Mouse (Mus musculus) embryo, embryonic 11.5 days (tissue): Measurements from ENCODE around the gene Scamp5.
"Not testable (repeated sequence)": the region's sequence is repeated elsewhere in the genome, so short reads cannot be mapped to it uniquely, and the experiment has no call there.

Source experiments
- DNase-seq: peaks from one replicate; pipeline ENCODE4 v3.0.0-alpha.2; 2012; ENCODE audit warnings: low read depth, low spot score

The Scamp5 gene

GRCm38 (mm10) chr9:57452624-57453462 is 15.0 kb downstream of the Scamp5 start:
- DNase-seq, result no peak

- no peak for DNase-seq
Observed at GRCm38 (mm10) chr9:57449715-57450114, 18.1 kb downstream of the Scamp5 start.

GRCm38 (mm10) chr9:57440620-57441019 is 27.2 kb downstream of the Scamp5 start:
- no peak for DNase-seq

GRCm38 (mm10) chr9:57439522-57440295 is 28.2 kb downstream of the Scamp5 start, which contains the start of gene Ppcdc:
Ppcdc (minus strand) TSS chr9:57440124.
- DNase-seq, result peak; percentile 90

- no peak for DNase-seq
Observed at GRCm38 (mm10) chr9:57439083-57439482, 28.8 kb downstream of the Scamp5 start.

- no peak for DNase-seq
Observed at GRCm38 (mm10) chr9:57437896-57438614, 29.8 kb downstream of the Scamp5 start.

- DNase-seq, result no peak
Observed at GRCm38 (mm10) chr9:57436166-57436565, 31.7 kb downstream of the Scamp5 start.

- DNase-seq, result no peak
Observed at GRCm38 (mm10) chr9:57434405-57435165, 33.3 kb downstream of the Scamp5 start.

- DNase-seq, result peak; percentile 58
Observed at GRCm38 (mm10) chr9:57433097-57434032, 34.5 kb downstream of the Scamp5 start.

GRCm38 (mm10) chr9:57432480-57432879 is 35.4 kb downstream of the Scamp5 start:
- DNase-seq, result no peak

- no peak for DNase-seq
Observed at GRCm38 (mm10) chr9:57431202-57431601, 36.7 kb downstream of the Scamp5 start.

- DNase-seq, result no peak
Observed at GRCm38 (mm10) chr9:57428391-57428790, 39.5 kb downstream of the Scamp5 start.

GRCm38 (mm10) chr9:57427937-57428336 is 39.9 kb downstream of the Scamp5 start:
- DNase-seq, result no peak

- not testable (repeated sequence) for DNase-seq
Observed at GRCm38 (mm10) chr9:57427123-57427522, 40.7 kb downstream of the Scamp5 start.

GRCm38 (mm10) chr9:57425116-57425515 is 42.7 kb downstream of the Scamp5 start:
- DNase-seq, result no peak

- no peak for DNase-seq
Observed at GRCm38 (mm10) chr9:57424066-57424465, 43.8 kb downstream of the Scamp5 start.

GRCm38 (mm10) chr9:57421688-57422111 is 46.2 kb downstream of the Scamp5 start:
- no peak for DNase-seq

GRCm38 (mm10) chr9:57421121-57421571 is 46.7 kb downstream of the Scamp5 start:
- no peak for DNase-seq

GRCm38 (mm10) chr9:57420321-57421120 is 47.3 kb downstream of the Scamp5 start:
- no peak for DNase-seq
